Mouse (Mus musculus) ES-E14 (cell line): Measurements from ENCODE around the gene Mymx.

Source experiments
- CHD2 ChIP-seq: IDR thresholded peaks from 2 replicates; pipeline ENCODE4 v1.6.1; 2014; ENCODE audit warnings: mild to moderate bottlenecking, low read depth, low read length, inconsistent platforms
- HCFC1 ChIP-seq: IDR thresholded peaks from 2 replicates; pipeline ENCODE4 v1.6.1; 2012; ENCODE audit warnings: low read length, inconsistent platforms, borderline replicate concordance; ENCODE audit not compliant: insufficient read depth
- MAFK ChIP-seq: IDR thresholded peaks from 2 replicates; pipeline ENCODE4 v1.6.1; 2014; ENCODE audit warnings: mild to moderate bottlenecking, low read depth, low read length, inconsistent platforms; ENCODE audit not compliant: insufficient read depth
- ZC3H11A ChIP-seq: IDR thresholded peaks from 2 replicates; pipeline ENCODE4 v1.6.1; 2012; ENCODE audit warnings: low read depth, mild to moderate bottlenecking, inconsistent platforms, low read length, borderline replicate concordance
- ZNF384 ChIP-seq: IDR thresholded peaks from 2 replicates; pipeline ENCODE4 v1.6.1; 2012; ENCODE audit warnings: low read depth, low read length, inconsistent platforms

GRCm38 (mm10) chr17:45564531-45565084, 37.3 kb downstream of the Mymx start:
- TF ChIP-seq MAFK (no peak), ZC3H11A (no peak), ZNF384 (no peak), HCFC1 (no peak), CHD2 (no peak)
